Mouse (Mus musculus): ENCODE results near the gene Cntnap2. TPM values are rescaled to one million over a fixed set of nuclear protein-coding genes. Genes with fewer than 3 reads are reported as not detected.

Cntnap2 gene
- total RNA-seq, 2 experiments from 2014 or later = 6.0 to 7.7 TPM

- DNase-seq (ENCODE audit: low spot score in 2 of 2) = no peak
Observed at GRCm38 (mm10) chr6:45885486-45885885, 826.3 kb downstream of the Cntnap2 start.

- no peak for DNase-seq (ENCODE audit: low spot score in 2 of 2)
Observed at GRCm38 (mm10) chr6:45887901-45888300, 828.7 kb downstream of the Cntnap2 start.

GRCm38 (mm10) chr6:45938263-45938662 is 879.1 kb downstream of the Cntnap2 start:
- no peak for DNase-seq (ENCODE audit: low spot score in 2 of 2)

DNA sequence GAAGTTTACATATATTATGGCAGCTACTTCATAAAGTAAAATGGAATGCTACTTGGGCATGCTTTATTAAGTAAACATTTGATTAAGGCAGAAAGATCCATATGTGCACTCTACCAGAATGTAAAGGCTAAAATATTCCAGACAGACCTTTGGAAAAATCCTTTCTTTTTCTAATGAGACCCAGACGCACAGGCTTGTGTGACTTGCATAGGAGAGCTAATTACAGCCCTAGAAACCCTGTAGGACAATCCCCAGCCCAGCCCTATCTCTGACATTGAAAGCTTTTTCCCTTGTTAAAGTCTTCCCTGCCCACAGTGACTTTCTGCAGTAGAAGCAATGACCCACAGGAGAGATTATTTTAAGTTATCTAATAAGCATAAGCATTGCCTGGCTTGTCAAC is 879.6 kb downstream of the Cntnap2 start:
- DNase-seq (ENCODE audit: low spot score in 2 of 2) = no peak

DNA sequence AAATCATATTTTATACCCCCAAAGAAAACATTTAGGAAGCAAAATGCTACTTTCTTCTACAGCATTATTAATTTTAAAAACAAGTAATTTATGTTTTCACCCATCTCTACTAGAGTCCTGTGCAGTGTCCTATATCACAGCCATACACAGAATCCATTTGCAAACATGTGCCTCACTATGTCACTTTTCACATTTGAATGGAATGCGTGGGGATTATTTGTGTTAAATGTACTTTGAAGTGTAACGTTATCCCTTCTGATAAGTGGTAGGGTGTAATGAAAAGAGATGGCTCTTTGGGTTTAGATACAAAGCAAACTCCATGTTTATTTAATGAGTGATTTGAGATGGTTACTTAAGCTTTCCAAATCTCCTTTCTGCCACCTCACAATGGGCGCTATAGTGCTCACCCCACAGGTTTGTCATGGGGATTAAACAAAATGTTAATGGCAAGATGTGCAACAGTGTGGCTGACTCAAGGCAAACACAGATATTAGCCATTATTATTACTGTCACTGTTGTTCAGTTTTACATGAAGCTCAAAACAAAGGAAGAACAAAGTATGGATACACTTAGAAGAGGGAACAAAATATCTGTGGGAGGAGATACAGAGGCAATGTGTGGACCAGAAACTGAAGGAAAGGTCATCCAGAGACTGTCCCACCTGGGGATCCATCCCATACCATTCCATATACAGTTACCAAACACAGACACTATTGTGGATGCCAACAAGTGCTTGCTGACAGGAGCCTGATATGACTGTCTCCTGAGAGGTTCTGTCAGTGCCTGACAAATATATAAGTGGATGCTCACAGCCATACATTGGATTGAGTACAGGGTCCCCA is 886.2 kb downstream of the Cntnap2 start:
- DNase-seq (ENCODE audit: low spot score in 2 of 2) = no peak

DNA sequence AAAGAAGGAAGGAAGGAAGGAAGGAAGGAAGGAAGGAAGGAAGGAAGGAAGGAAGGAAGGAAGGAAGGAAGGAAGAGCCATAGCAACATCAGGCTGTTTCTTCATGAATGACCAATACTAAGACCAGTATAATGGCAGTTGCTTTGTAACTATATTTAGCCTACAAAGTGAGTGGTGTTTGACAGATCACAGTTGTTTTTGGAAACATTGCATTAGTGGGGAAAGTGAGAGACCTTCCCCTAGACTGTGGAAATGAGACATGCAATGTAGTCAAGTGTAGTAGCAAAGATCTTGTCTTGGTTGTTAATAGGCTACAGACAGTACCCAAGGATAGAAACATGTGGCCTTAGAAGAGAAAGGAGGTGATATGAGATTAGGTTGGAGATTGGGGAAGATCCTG is 895.6 kb downstream of the Cntnap2 start:
- no peak for DNase-seq (ENCODE audit: low spot score in 2 of 2)

- DNase-seq (ENCODE audit: low spot score in 2 of 2) = no peak
Observed at GRCm38 (mm10) chr6:45964494-45964893, 905.3 kb downstream of the Cntnap2 start.

DNA sequence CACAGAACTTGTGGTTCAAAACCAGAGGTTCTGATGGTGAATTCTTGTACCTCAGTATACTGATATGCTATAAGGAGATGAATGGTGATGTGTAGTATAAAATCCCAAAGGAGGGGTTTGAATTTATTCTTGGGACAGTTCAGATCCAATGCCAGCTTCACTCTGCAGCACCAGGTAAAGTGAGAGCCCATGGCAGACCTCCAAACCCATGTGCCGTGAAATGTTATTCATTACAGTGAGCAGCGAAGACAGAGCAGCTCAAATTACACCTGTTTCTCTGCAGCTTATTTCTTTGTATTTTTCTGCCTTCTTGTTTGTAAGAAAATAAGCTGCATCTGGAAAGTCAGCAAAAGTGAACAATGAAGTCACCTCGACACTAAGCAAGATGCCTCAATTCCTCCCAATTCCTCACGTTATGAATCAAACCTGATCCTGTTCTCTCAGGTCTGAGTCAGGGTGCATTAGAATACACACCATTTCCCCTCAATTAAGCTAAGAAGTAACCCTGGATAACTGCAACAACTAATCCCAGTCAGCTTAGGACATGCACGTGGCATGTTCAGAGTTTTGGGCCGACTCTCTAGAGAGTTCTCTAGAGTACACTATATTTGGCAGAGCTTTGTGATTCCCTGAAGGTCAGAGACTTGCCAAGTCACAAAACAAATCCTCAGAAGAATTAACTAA is 915.5 kb downstream of the Cntnap2 start:
- DNase-seq (ENCODE audit: low spot score in 2 of 2) = no peak

DNA sequence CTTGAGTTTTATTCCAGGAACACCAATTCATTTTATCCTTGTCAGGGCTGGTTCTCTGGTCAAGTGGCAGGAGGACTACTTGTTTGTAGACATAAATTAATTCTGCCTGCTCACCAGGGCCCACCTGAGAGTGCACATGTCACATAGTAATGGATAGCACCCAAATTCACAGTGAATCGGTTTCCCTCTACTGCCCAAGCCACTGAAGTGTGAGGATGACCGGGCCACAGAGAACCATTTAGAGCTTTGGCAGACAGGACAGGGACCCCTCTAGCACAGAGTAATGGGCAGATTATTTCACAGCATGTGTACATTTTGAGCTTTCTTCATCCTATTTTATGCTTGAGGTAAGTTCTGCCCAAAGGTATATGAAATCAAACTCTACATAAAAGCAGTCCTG is 920.0 kb downstream of the Cntnap2 start:
- DNase-seq (ENCODE audit: low spot score in 2 of 2) = no peak

DNA sequence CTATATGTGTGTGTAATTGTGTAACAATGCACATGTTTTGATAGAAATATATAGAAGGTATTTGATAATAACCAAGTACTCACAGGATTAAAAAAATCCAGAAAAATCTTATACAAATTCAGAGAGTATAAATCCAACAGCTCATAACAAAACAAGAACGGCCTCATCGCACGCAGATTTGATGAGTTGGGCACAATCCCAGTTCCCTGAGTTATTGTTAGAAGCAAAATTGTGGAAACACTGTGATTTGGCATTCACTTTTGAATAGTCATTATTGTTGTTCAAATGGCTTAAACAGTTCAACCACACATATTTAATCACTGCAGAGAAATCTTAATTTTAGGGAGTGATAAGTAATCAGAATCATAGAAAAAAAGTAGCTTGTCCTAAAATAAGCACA is 928.9 kb downstream of the Cntnap2 start:
- no peak for DNase-seq (ENCODE audit: low spot score in 2 of 2)

DNA sequence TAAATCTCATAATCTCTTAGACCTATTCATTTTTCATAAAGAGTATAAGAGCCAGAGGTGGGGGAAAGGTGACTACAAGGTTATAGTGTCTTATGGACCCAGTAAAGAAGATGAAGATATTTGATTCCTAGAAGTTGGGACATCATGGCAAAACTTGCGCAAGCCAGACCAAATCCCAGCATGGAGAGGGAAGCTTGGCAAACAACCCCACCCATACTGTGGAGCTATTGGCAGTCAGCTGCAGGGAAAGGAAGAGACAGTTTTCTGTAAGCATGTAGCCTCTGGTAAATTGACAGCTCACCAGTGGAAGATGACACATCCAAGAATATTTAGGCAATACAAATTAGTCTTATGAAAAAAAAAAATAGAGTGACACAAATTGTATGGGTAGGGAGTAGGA is 931.9 kb downstream of the Cntnap2 start:
- no peak for DNase-seq (ENCODE audit: low spot score in 2 of 2)

GRCm38 (mm10) chr6:46022515-46023143 is 963.5 kb downstream of the Cntnap2 start:
- no peak for DNase-seq (ENCODE audit: low spot score in 2 of 2)

GRCm38 (mm10) chr6:46031821-46032594 is 972.9 kb downstream of the Cntnap2 start:
- no peak for DNase-seq (ENCODE audit: low spot score in 2 of 2)

GRCm38 (mm10) chr6:46033108-46033507 is 974.0 kb downstream of the Cntnap2 start:
- no peak for DNase-seq (ENCODE audit: low spot score in 2 of 2)

GRCm38 (mm10) chr6:46040671-46041070 is 981.5 kb downstream of the Cntnap2 start:
- DNase-seq (ENCODE audit: low spot score in 2 of 2) = no peak

GRCm38 (mm10) chr6:46080236-46080635 is 1021.1 kb downstream of the Cntnap2 start:
- no peak for DNase-seq (ENCODE audit: low spot score in 2 of 2)

GRCm38 (mm10) chr6:46081432-46081831 is 1022.3 kb downstream of the Cntnap2 start:
- no peak for DNase-seq (ENCODE audit: low spot score in 2 of 2)

DNA sequence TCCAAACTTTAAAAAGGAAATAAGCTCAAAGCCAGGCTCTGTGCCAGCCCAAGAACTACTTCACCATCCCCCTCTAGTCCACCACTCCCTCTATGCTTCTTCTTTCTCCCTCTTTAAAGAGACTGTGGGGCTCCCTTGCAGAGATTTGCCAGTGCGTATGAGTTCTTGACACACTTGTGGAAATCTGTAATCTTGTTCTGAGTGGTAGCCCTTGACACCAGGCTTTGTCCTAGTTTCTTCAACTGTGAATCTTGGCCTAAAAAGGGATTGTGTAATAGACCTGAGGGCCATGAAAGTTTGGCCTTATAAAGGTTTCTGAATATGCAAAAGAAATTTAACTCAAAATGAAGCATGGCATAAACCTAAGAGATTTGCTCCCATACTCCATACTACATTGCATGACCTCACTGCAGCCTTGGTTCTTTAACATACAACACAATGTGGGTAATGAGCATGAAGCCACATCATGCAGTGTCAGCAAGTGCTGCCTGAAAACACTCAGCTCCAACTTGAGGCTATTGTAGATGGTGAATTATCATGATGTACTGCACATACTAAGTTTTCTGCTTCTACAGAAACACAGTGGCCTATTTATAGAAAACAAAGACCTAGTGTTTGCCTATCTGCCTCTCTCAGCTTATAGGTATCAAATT is 1084.2 kb downstream of the Cntnap2 start:
- no peak for DNase-seq (ENCODE audit: low spot score in 2 of 2)

DNA sequence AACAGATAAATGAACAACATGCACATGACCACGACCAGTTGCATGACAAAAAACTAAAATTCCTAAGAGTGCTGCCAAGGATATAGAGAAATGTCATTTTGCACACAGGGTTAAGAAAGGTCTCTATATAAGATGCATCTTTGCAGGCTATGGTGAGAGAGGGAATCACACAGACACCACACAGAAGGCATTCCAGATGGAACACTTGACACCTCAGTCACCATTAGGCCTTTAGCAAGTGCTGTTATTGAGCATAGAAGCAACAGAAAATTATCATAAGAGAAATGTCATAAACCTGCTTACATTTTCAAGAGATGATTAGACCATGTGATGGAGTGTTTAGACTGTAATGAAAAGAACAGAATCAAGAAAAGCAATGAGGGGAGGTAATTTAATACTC is 1107.7 kb downstream of the Cntnap2 start:
- DNase-seq (ENCODE audit: low spot score in 2 of 2) = no peak

DNA sequence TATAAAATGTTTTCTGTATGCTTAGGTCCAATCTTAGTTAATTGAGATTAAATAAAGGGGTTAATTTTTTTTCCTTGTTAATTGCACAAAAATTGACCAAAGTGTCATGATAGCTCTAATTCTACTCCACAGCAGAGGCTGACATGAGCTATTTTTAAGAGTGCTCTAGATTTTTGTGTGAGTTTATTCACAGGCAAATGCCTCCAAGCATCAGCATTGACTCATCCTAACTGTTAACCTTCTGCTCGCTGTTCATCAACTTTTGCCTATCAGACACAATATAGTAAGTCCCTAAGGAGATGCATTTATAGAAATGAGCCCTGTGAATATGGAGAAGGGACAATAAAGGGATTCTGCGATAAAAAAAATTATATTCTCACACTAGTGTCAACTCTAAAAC is 1138.1 kb downstream of the Cntnap2 start:
- no peak for DNase-seq (ENCODE audit: low spot score in 2 of 2)

GRCm38 (mm10) chr6:46201828-46202227 is 1142.7 kb downstream of the Cntnap2 start:
- no peak for DNase-seq (ENCODE audit: low spot score in 2 of 2)

Data from gastrocnemius, postnatal 4 days (tissue).